Mouse (Mus musculus) cerebral cortex, adult 2 months (tissue): Measurements from ENCODE around the gene Tll2.

Experiments used
- WGBS: fragments of 180-500 bp; shearing (Covaris S2); methylation state at CpG from one replicate; pipeline ENCODE4 v1.1.7; 2018; 5-methylcytosine and 5-hydroxymethylcytosine counted together

Tll2 gene

DNA sequence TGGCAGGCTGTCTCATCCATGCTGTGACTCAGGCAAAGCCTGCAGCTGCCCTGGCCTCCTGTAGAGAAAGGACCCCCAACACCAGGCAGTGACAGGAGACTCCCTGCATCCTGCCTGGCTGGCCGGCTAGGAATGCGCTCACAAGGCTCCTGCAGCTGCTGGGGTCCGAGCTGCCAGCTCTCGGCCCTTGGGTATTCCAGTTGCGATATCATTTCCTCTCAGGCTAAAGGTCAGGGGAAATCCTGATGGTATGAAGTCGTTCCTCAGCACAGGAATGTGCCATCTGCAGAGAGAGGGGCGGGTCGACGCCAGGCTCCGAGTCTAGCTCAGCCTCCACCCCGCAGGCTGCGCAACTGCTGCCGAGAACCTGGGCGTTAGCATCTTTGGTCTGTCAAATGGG lies 46.2 kb downstream of the Tll2 start:
- WGBS, result 66% methylated on average over 14 of the region's 14 CpGs

DNA sequence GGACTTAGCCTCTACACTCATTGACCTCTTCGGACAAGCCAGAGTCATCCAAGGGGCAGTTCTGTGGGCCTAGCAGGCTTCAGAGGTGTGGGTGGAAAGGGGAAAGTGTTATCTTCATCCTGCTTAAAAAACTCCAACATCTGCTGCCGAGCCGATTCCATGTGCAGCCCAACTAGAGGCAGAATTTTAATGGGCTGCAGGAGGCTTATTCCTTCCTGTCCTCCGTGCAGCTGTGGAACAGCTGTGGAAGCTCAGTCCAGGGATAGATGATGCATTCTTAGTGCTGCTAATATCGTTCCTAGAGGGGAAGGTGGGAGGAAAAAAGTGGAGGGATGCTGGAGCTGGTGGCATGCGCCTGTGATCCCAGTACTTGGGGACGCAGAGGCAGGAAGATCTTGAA lies 52.0 kb downstream of the Tll2 start:
- 70% methylated on average over 7 of the region's 7 CpGs for WGBS

DNA sequence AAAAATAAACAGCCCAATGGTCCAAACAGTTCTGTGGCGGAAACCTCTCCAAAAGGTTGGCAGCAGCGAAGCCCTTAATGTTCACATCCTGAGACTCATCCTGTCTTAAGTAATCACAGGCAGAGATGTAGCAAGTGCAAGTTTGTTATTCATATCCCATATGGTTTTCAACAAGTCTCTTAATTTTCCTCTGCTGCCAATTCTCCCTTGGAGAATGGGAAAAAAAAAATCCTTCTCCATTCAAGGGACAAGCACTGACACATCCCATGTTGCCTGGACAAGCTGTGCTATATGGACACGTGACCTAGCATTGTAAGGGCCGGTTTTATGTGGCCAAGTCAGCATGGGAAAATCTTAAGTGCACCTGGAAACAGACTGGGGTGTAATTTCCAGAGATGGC lies 54.2 kb downstream of the Tll2 start:
- WGBS, result 60% methylated on average over 4 of the region's 4 CpGs

- 74% methylated on average over 3 of the region's 3 CpGs for WGBS
Measured at GRCm38 (mm10) chr19:41152016-41152370, 54.6 kb downstream of the Tll2 start.

GRCm38 (mm10) chr19:41151321-41152015 lies 55.2 kb downstream of the Tll2 start:
- 60% methylated on average over 7 of the region's 7 CpGs for WGBS

- WGBS, result 89% methylated on average over 8 of the region's 8 CpGs
Measured at GRCm38 (mm10) chr19:41140961-41141360, 65.7 kb downstream of the Tll2 start.

- 78% methylated on average over 4 of the region's 4 CpGs for WGBS
Measured at GRCm38 (mm10) chr19:41139629-41140028, 67.0 kb downstream of the Tll2 start.

DNA sequence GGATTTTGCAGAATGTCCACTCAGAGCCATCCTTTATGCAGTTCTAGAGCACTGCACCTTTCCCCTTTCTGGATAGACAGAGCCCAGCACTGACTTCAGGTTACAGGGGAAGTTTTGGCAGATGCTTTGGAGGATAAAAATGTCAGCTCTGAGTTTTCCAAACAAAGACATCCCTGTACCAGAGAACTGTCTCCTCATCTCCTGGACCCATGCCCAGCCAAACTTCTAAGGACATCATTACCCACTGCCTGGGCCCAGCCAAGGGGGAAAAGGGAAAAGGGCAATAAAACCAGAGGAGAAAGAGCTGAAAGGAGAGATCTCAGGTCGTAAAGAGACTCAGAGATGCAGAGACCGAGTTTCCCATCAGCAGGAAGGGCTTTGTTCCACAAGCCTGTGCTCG lies 83.6 kb downstream of the Tll2 start:
- WGBS, result 60% methylated on average over 3 of the region's 3 CpGs

GRCm38 (mm10) chr19:41119924-41120323 lies 86.7 kb downstream of the Tll2 start:
- 41% methylated on average over 13 of the region's 13 CpGs for WGBS

DNA sequence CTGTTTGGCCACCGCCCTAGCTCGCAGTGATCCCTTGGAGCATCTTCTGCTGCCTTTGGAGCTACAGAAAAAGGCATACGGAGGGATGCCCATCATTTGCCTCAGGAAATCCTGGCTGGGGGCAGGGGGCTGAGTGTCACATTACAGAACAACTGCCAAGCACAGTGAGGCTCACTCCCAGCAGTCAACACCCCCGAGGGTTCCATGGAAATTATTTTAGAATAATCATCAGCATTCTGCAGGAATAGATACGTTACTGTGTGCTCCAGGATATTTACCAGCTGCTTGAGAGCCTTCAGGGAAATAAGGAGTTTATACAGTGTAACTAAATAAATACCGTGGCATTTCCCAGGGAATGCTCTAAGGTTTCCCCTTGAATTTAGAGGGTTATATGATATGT lies 88.3 kb downstream of the Tll2 start:
- 69% methylated on average over 6 of the region's 6 CpGs for WGBS

- 63% methylated on average over 4 of the region's 4 CpGs for WGBS
Measured at GRCm38 (mm10) chr19:41117334-41117733, 89.3 kb downstream of the Tll2 start.

- WGBS, result 28% methylated on average over 5 of the region's 5 CpGs
Measured at GRCm38 (mm10) chr19:41114611-41115010, 92.0 kb downstream of the Tll2 start.

GRCm38 (mm10) chr19:41113911-41114531 lies 92.6 kb downstream of the Tll2 start:
- 37% methylated on average over 17 of the region's 17 CpGs for WGBS

GRCm38 (mm10) chr19:41112609-41113008 lies 94.0 kb downstream of the Tll2 start:
- WGBS, result 64% methylated on average over 6 of the region's 6 CpGs

DNA sequence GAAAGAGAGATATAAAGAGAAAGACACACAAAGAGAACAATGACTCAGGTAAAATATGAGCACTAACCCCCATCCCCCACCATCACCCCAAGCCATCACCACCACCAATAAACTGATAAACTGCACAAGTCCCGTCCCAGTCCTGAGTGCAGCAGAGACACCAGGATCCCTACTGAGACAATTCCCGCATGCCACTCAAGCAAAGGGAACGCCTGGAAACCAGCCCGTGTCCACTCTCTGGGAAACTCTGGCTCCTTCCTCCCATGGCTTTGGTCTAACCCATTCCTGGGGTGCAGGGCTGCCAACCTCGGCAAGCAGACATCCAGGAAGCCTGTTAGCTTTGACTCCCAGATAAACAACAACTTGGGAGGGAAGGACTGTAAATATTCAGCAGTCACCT lies 96.6 kb downstream of the Tll2 start:
- WGBS, result 59% methylated on average over 5 of the region's 5 CpGs

- 36% methylated on average over 8 of the region's 8 CpGs for WGBS
Measured at GRCm38 (mm10) chr19:41109496-41109895, 97.1 kb downstream of the Tll2 start.

GRCm38 (mm10) chr19:41108666-41109065 lies 98.0 kb downstream of the Tll2 start:
- 45% methylated on average over 7 of the region's 7 CpGs for WGBS

- 87% methylated on average over 8 of the region's 8 CpGs for WGBS
Measured at GRCm38 (mm10) chr19:41107530-41107929, 99.1 kb downstream of the Tll2 start.

- WGBS, result 34% methylated on average over 8 of the region's 8 CpGs
Measured at GRCm38 (mm10) chr19:41104922-41105321, 101.7 kb downstream of the Tll2 start.

DNA sequence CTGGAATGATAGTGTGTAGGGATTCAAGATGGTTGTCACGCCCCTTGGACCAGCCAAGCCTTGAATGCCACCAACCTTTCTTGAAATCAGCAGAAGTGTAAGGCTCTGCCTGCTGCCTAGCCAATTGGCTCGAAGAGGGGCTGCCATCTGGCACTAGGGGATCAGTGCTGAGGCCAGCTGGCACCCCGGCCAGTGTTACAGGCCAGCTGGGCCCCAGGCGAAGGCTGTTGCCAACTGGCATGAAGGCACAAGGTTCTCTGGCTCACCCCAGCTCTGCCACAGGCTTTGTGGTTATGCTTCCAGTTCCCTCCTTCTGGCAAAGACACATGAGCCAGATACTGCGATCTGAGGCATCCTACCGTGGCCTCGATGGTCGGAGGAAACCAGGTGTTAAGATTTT lies 105.2 kb downstream of the Tll2 start:
- WGBS, result 50% methylated on average over 8 of the region's 8 CpGs

GRCm38 (mm10) chr19:41100863-41101262 lies 105.8 kb downstream of the Tll2 start:
- 58% methylated on average over 7 of the region's 7 CpGs for WGBS

GRCm38 (mm10) chr19:41097038-41097437 lies 109.6 kb downstream of the Tll2 start:
- WGBS, result 78% methylated on average over 4 of the region's 4 CpGs

- WGBS, result 83% methylated on average over 2 of the region's 2 CpGs
Measured at GRCm38 (mm10) chr19:41091901-41092300, 114.7 kb downstream of the Tll2 start.

- 11% methylated on average over 5 of the region's 5 CpGs for WGBS
Measured at GRCm38 (mm10) chr19:41089833-41090232, 116.8 kb downstream of the Tll2 start.
